Mouse (Mus musculus) heart, postnatal 0 days (tissue): ENCODE results near the gene Uvrag. TPM values are rescaled to one million over a fixed set of nuclear protein-coding genes. Genes with fewer than 3 reads are reported as not detected.

ENCODE experiments used
- ATAC-seq: fragments of 200-750 bp; cut with Nextera tagmentation; 2 replicates; pipeline ENCODE4 v1.8.0; 2017; ENCODE audit warnings: low read depth, moderate number of reproducible peaks, moderate library complexity; ENCODE audit not compliant: insufficient read depth
- DNase-seq: peaks from one replicate; pipeline ENCODE4 v3.0.0-alpha.2; 2016; ENCODE audit warnings: low spot score
- H3K27ac ChIP-seq: fragments of 300-500 bp; sonication (generic); 2 replicates; pipeline ENCODE4 v1.5.1; 2014; ENCODE audit warnings: low read depth, mild to moderate bottlenecking
- H3K27me3 ChIP-seq: fragments of 300-500 bp; sonication (generic); 2 replicates; pipeline ENCODE4 v1.6.1; 2014; ENCODE audit warnings: low read length, mixed read lengths; ENCODE audit not compliant: control insufficient read depth, insufficient read depth
- H3K36me3 ChIP-seq: fragments of 300-500 bp; sonication (generic); replicated peaks from 2 replicates; pipeline ENCODE4 v1.6.1; 2014; ENCODE audit warnings: low read length, mixed read lengths; ENCODE audit not compliant: control insufficient read depth, insufficient read depth
- H3K4me1 ChIP-seq: fragments of 300-500 bp; sonication (generic); 2 replicates; pipeline ENCODE4 v1.6.1; 2014; ENCODE audit warnings: antibody characterized with exemption; ENCODE audit not compliant: control insufficient read depth, insufficient read depth
- H3K4me2 ChIP-seq: fragments of 300-500 bp; sonication (generic); 2 replicates; pipeline ENCODE4 v1.6.1; 2014; ENCODE audit warnings: low read depth, mild to moderate bottlenecking, low read length, moderate library complexity
- H3K4me3 ChIP-seq: fragments of 300-500 bp; sonication (generic); 2 replicates; pipeline ENCODE4 v1.5.1; 2014; ENCODE audit warnings: low read depth, low read length
- H3K9ac ChIP-seq: fragments of 300-500 bp; sonication (generic); replicated peaks from 2 replicates; pipeline ENCODE4 v1.6.1; 2014; ENCODE audit warnings: low read depth, low read length, mixed read lengths
- H3K9me3 ChIP-seq: fragments of 300-500 bp; sonication (generic); replicated peaks from 2 replicates; pipeline ENCODE4 v1.6.1; 2016; ENCODE audit warnings: low read length; ENCODE audit not compliant: control insufficient read depth
- CTCF ChIP-seq: IDR thresholded peaks from 2 replicates; pipeline ENCODE4 v1.5.1; 2016; ENCODE audit warnings: antibody characterized with exemption, control low read depth, low read depth
- EP300 ChIP-seq: IDR thresholded peaks from 2 replicates; pipeline ENCODE4 v1.6.1; 2016; ENCODE audit warnings: antibody characterized with exemption, low read depth
- WGBS: fragments of 180-500 bp; shearing (Covaris S2); extraction: QIAGEN DNeasy Blood & Tissue Kit; methylation state at CpG from one replicate; pipeline ENCODE4 v1.1.7; 2014; 5-methylcytosine and 5-hydroxymethylcytosine counted together
- polyA plus RNA-seq: library from polyadenylated mRNA; unstranded; fragments of >200 nt; fragmentation: Nextera tagmentation; extraction: Ambion mirVana; gene quantifications from 2 replicates; pipeline ENCODE4 v1.2.1, GENCODE M21; 2015
- total RNA-seq: library from RNA; depleted of rRNA; stranded (reverse); fragments of >200 nt; gene quantifications from 2 replicates; pipeline ENCODE4 v1.2.3, GENCODE M21; 2014; ENCODE audit warnings: low replicate concordance

Gene Uvrag
- total and polyA plus RNA-seq, 2 experiments from 2014 or later: 11.8 to 38.1 TPM

DNA sequence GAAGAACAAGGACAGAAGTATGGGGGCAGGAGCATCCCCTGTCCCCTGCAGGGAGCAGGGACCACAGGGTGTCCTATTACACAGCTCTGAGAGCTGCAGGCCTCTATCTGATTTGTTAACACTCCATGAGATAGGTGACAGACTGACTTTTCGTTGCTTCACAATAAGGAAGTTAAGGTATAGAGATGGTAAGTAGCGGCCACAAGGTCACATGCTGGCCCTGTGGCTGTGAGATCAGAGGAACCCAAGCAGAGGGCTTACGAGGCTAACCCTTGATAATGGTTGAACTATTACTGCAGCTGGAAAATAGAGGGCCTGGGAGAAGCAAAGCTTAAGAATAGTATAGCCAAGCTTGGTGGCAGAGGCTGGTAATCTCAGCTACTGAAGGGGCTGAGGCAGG is 300.2 kb downstream of the Uvrag start:
- Histone ChIP-seq H3K27me3 (peaks cover 24% of the 10 kb centered on the region), H3K27ac (no peak overlapping the region), H3K36me3 (no peaks in the 10 kb centered on the region), H3K9me3 (no peaks in the 10 kb centered on the region), H3K4me2 (no peak overlapping the region), H3K4me3 (no peak overlapping the region), H3K4me1 (peaks cover 29% of the 10 kb centered on the region), H3K9ac (no peak overlapping the region)
- DNase-seq (no peak), ATAC-seq (no peak)
- 73% methylated on average over 3 of the region's 3 CpGs for WGBS
- TF ChIP-seq CTCF (no peak), EP300 (no peak)

DNA sequence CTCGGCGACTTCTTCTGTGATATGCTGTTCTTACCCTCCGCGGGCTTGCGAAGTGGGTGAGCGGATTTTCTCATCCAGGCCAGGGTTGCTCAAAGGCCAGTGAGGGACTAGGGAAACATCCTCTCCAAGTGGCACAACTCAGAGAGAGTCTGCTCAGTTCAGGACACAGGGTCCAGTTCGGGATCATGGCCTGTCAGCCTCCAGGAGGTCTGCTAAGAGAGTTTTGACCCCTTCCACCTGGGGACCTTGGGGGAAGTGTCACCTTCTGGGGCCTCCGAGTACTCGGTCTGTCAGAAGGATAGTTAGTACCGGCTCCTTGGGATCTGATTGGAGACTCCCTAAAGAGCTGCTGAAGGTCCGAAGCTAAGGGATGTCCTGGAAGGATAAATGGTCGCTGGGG is 301.6 kb downstream of the Uvrag start:
- Histone ChIP-seq H3K4me1 (peaks cover 32% of the 10 kb centered on the region), H3K4me2 (peak overlapping the region; percentile 94), H3K27ac (no peak overlapping the region), H3K9me3 (no peaks in the 10 kb centered on the region), H3K9ac (0 out of 2 replicates have a peak overlapping the region, but pooled peaks have one; percentile 45), H3K4me3 (peak overlapping the region; percentile 60), H3K36me3 (no peaks in the 10 kb centered on the region), H3K27me3 (peaks cover 34% of the 10 kb centered on the region)
- 6% methylated on average over 12 of the region's 12 CpGs for WGBS
- no peak for TF ChIP-seq EP300
- TF ChIP-seq CTCF: no peak
- ATAC-seq (no peak), DNase-seq (no peak)

- Histone ChIP-seq H3K27ac (no peak overlapping the region), H3K36me3 (no peaks in the 10 kb centered on the region), H3K4me3 (peak overlapping the region; percentile 60), H3K27me3 (peaks cover 38% of the 10 kb centered on the region), H3K9ac (peak overlapping the region; percentile 45), H3K9me3 (no peaks in the 10 kb centered on the region), H3K4me2 (peak overlapping the region; percentile 94), H3K4me1 (peaks cover 32% of the 10 kb centered on the region)
- WGBS: under 1% methylated on average over 45 of the region's 48 CpGs
- DNase-seq: peak; percentile 65
- peak; percentile 14; the same call in 1 of the 2 replicates for ATAC-seq
- TF ChIP-seq CTCF (peak; percentile 42), EP300 (no peak)
Measured at GRCm38 (mm10) chr7:98838729-98839141, 302.2 kb downstream of the Uvrag start.

DNA sequence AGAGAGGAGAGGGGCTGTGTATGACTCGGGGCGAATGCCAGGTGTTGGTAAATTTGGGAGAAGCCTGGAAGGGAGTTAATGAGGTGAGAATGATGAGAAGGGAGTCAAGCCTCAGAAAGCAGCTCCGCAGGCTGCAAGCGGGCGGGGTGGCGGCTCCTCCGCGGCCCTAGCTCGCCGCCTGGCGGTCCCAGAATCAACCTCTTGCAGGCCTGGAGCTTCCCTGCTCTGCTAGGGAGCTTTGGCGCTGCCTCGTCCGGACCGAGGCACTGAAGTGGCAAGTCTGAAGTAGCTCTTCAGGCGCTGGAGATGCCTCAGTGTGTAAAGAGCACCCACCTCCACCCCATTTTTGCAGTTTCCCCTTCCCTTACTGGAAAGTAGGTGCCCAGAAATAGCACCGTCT is 303.0 kb downstream of the Uvrag start:
- Histone ChIP-seq H3K27ac (no peak overlapping the region), H3K4me3 (peak overlapping the region; percentile 60), H3K27me3 (peaks cover 46% of the 10 kb centered on the region), H3K4me1 (peaks cover 32% of the 10 kb centered on the region), H3K9ac (no peak overlapping the region), H3K4me2 (peak overlapping the region; percentile 94), H3K36me3 (no peaks in the 10 kb centered on the region), H3K9me3 (no peaks in the 10 kb centered on the region)
- ATAC-seq: peak; percentile 66
- peak; percentile 87 for DNase-seq
- TF ChIP-seq EP300 (no peak), CTCF (peak; percentile 79)
- under 1% methylated on average over 17 of the region's 17 CpGs for WGBS

GRCm38 (mm10) chr7:98836646-98837045 is 304.3 kb downstream of the Uvrag start:
- DNase-seq (peak; percentile 60), ATAC-seq (no peak)
- TF ChIP-seq EP300 (no peak), CTCF (peak; percentile 62)
- WGBS: 2% methylated on average over 23 of the region's 23 CpGs
- Histone ChIP-seq H3K9ac (no peak overlapping the region), H3K27me3 (peaks cover 57% of the 10 kb centered on the region), H3K9me3 (no peaks in the 10 kb centered on the region), H3K4me3 (peak overlapping the region; percentile 57), H3K36me3 (no peaks in the 10 kb centered on the region), H3K4me1 (peaks cover 28% of the 10 kb centered on the region), H3K27ac (no peak overlapping the region), H3K4me2 (peak overlapping the region; percentile 92)
